Mouse (Mus musculus): ENCODE measurements around the gene Mcam.

- no peak for TF ChIP-seq TAL1 (IDR thresholded peaks at IDR 0.05; ENCODE audit: low read length)
- no peak for TF ChIP-seq GATA1 (IDR thresholded peaks at IDR 0.05; ENCODE audit: low read length)
These were observed 19.8 kb upstream of the Mcam start for GRCm38 (mm10) chr9:44114453-44114852.

Data from erythroblast, embryonic 14.5 days (primary cell).